Mouse (Mus musculus): ENCODE measurements around the gene Atp11a. TPM values are rescaled to one million over a fixed set of nuclear protein-coding genes. Genes with fewer than 3 reads are reported as not detected.

The Atp11a gene
- total RNA-seq, 4 experiments from 2014 or later = 59.6 to 76.0 (median 63.8) TPM

DNA sequence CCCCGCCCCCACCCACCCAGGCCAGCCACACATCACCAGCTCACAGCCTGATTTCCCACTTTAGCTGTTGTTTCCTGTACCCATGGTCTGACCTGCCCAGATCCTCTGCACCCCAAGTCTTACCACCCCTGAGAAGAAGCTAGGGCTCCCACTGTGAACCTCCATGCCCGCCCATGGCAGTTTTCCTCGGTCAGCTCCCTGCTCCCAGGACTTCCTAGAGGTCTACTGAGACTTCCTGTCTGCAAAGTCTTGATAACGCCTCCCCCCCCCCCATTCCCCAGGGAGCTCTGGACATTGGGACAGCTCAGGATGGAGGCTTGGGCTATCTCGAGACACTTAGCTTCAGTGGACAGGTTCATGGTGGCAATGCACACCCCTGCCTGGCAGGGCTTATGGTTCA is 148.3 kb downstream of the Atp11a start:
- no peak for DNase-seq (ENCODE audit: low spot score in 2 of 2)

DNA sequence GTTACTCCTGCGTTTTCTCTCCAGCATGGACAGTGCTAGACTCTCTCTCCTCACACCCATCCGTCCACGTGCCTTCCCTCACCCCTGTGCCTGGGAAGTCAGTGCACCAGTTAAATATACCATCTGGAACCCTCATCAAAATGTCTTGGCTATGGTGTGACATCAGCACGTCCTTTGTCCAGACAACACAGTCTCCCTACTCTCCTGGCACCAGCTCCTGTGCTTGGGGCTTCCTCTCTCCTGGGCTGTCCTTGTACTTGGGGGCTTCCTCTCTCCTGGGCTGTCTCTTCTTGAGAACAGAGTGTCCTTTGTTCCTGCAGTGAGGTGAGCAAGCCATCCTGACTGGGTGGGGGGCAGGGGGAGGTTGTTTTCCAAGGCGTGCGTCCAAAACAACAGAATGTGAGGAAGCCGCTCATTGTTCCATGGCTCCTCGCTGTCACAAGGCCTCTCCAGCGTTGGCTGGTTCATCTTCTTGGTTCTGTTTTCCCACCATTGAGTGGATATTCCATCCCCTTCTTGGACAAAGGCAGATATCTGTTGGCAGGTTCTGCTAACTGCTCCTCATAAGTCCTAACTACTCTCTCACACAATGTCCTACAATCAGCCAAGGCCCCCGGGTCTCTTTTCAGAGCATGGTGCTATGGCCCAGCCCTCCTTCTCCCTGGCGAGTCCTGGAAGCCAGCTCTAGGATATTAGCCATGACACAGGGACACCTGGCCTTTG is 148.9 kb downstream of the Atp11a start:
- no peak for DNase-seq (ENCODE audit: low spot score in 2 of 2)

DNA sequence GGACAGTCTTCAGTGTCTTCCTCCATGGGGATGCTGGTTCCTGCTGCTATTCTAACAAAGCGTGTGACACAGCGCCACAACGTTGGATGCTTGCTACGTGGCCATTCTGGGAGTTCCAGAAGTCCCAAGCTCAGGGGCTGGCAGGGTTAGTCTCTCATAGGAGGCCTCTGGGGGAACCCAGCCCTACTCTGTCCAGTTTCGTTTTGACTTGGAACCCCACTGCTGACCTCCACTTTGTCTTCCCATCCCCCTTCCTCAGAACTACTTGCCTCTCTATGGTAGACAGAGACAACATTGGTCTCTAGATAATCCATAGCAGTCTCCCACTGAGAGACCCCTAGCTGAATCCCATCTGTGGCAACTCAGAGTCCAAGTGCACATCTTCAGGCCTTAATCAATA is 149.8 kb downstream of the Atp11a start:
- DNase-seq (ENCODE audit: low spot score in 2 of 2) = no peak

DNA sequence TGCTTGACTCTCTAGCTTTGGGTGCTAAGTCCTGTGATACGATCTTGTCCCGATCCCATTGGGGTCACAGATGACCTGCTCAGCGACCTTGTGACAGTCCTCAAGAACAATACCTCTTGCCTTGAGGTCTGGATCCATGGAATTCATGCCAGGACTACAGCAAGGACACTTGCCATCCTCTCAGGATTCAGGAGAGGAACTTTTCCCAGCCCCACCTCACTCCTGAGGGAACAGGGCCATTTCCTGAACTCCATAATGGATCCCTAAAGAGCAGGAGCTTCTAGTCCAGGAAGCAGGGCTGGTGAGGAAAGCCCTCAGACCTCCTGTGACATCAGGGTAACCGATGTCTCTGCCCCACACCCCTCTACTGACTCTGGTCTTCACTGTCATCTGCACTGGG is 150.9 kb downstream of the Atp11a start:
- no peak for DNase-seq (ENCODE audit: low spot score in 2 of 2)

DNA sequence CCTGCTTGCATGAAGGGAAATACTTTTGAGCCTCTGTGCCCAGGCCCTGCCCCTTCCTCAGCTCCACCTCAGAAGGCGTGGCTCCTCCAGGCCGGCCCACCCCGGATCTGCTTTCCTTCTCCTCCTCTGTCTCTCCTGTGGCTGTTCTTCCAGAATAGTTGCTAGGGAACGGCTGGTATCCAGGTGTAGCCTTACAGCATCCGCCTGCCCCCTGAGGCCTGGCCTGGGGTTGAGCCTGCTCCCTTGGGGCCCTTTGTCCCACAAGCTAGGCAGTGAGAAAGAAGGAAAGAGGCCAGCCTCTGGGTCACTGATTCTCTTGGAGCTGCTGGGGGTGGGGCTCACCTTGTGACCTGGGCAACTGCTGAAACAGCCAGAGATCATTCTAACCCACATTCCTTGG is 155.2 kb downstream of the Atp11a start:
- DNase-seq (ENCODE audit: low spot score in 2 of 2) = no peak

DNA sequence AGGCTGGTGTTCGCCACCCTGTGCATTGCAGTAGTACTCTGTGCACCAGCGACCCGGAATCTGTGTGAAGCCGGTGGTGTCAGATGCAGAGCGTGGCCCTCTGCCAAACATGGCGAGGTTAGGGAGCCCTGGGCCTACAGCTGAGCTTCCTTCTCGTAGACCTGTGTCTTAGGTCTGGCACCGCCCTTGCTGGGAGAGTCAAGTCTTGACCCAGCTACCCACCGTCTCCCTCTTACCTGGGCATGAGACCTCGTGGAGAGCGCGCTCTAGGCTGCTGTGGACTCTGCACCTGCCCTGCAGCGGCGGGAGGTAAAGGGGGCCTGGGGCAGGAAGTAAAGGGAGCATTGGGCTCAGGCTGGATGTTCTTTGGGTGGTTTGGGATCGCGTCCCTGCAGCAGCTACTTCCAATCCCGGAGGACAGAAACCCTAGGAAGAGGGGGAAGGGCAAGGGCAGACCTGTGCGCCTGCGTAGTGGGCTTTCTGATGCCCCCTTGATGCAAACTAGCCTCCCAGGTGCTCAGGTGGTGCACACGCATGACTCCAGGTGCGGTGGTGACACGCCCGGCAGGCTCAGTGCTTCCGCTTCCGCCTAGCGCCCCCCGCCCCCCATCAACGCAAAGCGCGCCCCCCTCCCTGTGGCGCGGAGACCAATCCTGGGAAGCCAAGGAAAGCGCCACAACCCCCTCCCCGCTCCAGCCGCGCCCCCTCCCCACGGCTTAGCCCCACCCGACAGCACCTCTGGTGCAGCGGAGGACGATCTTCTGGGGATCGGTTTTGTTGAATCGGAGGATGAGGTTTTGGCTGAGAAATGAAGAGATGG is 158.6 kb downstream of the Atp11a start:
- no peak for DNase-seq (ENCODE audit: low spot score in 2 of 2)

DNA sequence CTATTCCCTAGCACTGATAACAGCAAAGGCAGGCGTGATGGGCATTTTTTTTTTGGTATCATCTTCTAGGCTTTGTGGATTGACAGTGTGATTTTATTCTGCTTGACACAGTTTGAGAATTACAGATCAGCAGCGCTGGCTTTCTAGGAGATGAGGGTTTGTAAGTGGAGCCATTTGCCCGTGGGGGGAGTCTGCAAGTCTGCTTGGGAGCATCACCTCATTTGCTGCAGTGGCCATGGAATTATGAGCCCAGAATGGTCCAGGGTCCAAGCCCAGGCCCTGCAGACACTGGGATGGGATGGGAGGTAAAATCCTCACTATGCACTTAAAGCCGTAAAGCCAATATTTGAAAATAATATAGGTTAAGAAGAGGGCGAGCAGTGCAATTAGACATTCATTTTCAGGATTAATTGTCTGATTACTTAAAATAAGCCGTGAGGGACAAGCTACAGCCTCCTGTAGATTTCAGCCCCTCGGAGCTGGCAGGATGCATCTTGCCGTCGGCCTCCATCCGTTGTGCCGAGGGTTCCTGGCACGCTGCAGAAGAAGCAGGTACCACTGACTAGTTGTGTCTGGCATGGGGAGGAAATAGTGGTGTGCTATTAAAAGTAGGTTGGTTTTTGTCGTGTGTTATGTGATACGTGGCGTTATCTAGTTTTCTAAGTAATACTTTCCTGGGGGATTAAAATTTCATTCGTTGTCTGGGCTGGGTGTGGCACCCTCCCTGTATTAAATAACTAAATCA is 159.5 kb downstream of the Atp11a start:
- no peak for DNase-seq (ENCODE audit: low spot score in 2 of 2)

DNA sequence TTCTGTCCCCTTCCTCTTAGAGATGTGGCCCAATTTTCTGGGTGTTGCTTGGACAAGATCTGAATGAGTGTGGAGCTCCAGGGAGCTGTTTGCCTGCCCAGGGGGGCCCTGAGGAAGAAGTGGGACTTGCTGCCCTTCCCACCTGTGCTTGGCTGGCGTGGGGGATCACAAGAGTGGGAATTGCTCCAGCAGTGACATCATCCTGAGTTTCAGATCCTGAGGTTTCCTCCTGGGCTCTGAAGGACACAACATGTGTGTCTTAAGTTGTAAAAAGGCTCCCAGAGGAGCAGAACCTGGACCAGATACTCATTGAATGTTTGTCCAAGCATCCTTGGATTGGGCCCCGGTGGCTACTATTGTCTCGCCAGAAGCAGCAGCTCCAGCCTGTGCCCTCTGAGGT is 160.2 kb downstream of the Atp11a start:
- DNase-seq (ENCODE audit: low spot score in 2 of 2) = no peak

DNA sequence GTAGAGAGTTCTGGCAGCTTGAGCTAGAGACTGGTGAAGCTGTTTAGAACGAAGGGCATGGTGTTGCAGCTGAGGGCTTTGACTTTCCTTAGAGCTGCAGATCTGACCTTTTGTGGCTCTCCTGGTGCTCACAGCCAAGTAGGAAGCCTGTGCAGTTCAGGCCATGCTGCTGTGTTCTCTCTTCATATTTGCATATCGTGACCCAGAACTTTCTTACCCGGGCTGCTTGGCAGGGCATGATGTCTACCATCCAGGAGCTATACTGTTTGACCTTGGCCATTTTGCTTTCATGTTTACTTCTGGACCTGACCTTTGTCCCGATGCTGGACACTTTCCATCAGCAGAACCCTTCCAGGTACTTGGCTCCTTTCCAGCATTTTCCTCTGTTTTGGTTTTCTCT is 161.0 kb downstream of the Atp11a start:
- no peak for DNase-seq (ENCODE audit: low spot score in 2 of 2)

Other genes starting within 250 kb of the Atp11a start
- not detected for gene Spaca7, start 184.0 kb upstream of the Atp11a start, total RNA-seq (2022)
- gene Tubgcp3, start 84.8 kb upstream of the Atp11a start, total RNA-seq (2022) = 10 to 100 TPM; 36.8 to 38.6 (median 37.8) TPM
- gene Mcf2l, start 116.8 kb downstream of the Atp11a start, total RNA-seq (2022) = 100 to 1,000 TPM; 191 to 291 (median 234) TPM

All from layer of hippocampus, adult 8-10 months (tissue).